Mouse (Mus musculus): ENCODE measurements around the gene Teddm2.
A peak's percentile ranks its signal among the peaks of the same experiment; 100 is the strongest.
"Not testable (repeated sequence)": the region's sequence is repeated elsewhere in the genome, so short reads cannot be mapped to it uniquely, and the experiment has no call there.

The Teddm2 gene

DNA sequence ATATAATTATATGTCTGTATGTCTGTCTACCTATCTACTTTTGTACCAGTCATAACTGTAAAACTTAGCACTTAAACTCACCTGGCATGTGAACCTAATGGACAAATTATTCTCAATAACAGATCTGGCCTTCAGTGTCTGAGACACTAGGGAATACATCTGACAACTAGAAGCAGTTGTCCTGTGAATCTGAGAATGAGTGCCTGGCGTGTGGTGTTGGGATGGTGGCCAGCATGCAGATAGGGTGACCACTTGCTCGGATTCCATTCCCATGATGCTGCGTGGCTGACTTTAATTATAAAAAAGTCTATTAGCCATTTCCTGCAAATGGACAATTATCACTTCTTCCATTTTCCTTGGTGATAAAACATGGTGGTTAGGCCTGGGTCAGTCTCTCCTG lies 5.9 kb upstream of the Teddm2 start:
- DNase-seq (ENCODE audit: inconsistent age in 2 of 2, low spot score in 1 of 2), result peak in 1 of 2 experiments; percentile 3

DNA sequence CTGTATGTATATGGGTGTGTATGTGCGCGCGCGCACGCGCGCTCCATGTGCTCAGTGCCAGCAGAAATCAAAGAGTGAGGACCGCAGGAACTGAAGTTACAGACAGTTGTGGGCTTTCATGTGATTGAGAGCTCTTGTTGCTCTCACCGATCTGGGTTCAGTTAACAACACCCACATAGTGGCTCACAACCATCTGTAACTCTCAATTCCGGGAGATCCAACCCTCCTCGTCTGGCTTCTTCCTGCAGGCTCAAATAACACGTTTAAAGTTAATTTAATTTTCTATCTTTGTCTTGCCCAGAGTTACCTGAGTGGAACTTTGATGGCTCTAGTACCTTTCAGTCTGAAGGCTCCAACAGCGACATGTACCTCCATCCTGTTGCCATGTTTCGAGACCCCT lies 4.2 kb upstream of the Teddm2 start:
- no peak for DNase-seq (ENCODE audit: inconsistent age in 2 of 2, low spot score in 1 of 2)

DNA sequence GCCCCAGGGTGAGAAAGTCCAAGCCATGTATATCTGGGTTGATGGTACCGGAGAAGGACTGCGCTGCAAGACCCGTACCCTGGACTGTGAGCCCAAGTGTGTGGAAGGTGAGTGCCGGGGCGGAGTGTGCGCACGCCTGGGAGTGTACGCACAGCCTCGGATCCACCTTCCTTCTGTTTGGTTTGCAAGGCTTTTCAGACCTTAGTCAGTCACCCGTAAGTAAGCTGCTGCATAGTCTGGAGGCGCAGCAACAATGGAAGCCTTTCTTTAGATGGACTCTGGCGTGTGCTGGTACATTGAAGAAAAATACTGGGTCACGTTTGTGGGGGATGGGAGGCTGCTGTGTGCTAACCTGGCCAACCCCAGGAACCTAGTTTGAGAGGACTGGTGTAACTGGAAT lies 3.0 kb upstream of the Teddm2 start:
- DNase-seq (ENCODE audit: inconsistent age in 2 of 2, low spot score in 1 of 2), result peak in 1 of 2 experiments; percentile 48

- DNase-seq (ENCODE audit: inconsistent age in 2 of 2, low spot score in 1 of 2), result peak; percentile 60 to 81
These were observed 1.1 kb upstream of the Teddm2 start for GRCm38 (mm10) chr1:153900860-153901730.

DNA sequence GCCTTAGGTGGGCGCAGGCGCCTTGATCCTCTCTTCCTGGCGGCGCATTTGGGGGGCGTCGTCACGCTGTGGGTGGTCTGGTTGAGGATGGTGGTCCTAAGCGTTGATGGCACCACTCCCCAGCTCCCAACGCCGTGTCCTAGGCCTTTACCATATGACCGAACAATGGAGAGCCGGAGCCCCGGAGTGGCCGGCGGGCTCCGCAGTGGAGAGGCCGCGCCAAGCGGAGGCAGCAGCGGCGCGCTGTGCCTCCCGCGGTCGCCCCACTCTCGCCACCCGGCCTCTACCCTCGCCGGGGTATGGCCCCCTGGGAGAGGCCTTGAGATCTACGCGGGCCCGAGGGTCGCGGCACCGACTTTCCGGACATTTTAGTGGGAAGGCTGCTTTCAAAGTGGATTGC lies 353 bp upstream of the Teddm2 start:
- DNase-seq (ENCODE audit: inconsistent age in 2 of 2, low spot score in 1 of 2), result no peak

DNA sequence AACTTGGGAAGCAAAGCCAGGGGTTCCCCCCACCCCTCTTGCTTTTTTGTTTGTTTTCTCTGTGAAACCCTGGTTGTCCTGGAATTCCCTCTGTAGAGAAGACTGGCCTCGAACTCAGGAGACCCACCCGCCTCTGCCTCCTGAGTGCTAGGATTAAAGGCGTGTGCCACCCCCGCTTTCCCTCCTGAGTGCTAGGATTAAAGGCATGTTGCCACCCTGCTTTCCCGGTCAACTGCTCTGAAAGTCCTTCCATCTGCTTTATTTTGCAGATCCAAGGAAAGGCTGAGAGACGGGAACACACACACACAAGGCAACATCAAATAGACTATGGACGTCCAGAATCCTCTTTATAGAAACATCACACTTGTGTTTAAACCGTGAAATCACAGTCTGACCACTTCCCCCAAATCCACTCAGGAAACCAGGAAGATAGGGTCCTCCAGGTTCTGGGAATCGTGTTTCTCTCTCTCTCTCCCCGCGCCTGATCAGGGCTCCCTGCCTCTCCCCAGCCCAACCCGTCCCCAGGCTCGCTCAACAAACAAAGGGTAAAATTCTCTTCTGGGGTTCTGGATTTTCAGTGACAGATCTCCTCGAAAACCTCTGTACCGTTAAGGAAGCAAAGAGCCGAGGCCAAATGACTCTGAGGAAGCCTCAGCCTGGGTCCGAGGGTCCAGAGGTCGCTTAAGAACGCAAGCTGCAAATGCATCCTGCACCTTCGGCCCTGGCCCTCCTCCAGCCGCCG lies 868 bp downstream of the Teddm2 start:
- no peak for DNase-seq (ENCODE audit: inconsistent age in 2 of 2, low spot score in 1 of 2)

GRCm38 (mm10) chr1:153897196-153897595 lies 2.8 kb downstream of the Teddm2 start:
- peak in 1 of 2 experiments; percentile 18 for DNase-seq (ENCODE audit: inconsistent age in 2 of 2, low spot score in 1 of 2)

DNA sequence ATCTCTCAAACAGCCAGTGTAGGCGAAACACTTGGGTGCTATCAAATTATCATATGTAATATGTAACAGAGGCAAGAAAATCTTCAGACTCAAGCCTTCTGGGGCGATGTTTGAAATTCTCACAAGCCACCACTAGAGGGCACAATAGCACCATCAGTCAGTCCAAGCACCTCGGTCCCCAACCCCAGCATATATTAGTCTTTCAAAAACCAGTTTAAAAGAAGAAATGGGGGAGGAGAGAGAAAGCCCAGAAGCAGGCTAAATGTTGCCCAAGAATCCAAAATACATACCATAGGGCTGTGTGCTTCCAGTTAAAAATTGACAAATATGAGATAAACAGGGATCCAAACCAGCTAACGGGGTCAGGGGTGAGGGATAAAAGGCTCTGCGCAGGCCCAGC lies 5.0 kb downstream of the Teddm2 start:
- DNase-seq (ENCODE audit: inconsistent age in 2 of 2, low spot score in 1 of 2), result peak; percentile 71 to 93

GRCm38 (mm10) chr1:153894201-153894893 lies 5.7 kb downstream of the Teddm2 start:
- DNase-seq (ENCODE audit: inconsistent age in 2 of 2, low spot score in 1 of 2), result no peak

- peak in 1 of 2 experiments; percentile 32 for DNase-seq (ENCODE audit: inconsistent age in 2 of 2, low spot score in 1 of 2)
These were observed 6.3 kb downstream of the Teddm2 start for GRCm38 (mm10) chr1:153893746-153894145.

- no peak for DNase-seq (ENCODE audit: inconsistent age in 2 of 2, low spot score in 1 of 2)
These were observed 8.6 kb downstream of the Teddm2 start, which contains the start of gene Teddm1a for GRCm38 (mm10) chr1:153891442-153891841. Gene Teddm1a, plus strand, starts transcription at chr1:153891742.

GRCm38 (mm10) chr1:153890121-153890520 lies 9.9 kb downstream of the Teddm2 start:
- DNase-seq (ENCODE audit: inconsistent age in 2 of 2, low spot score in 1 of 2), result no peak

- no peak for DNase-seq (ENCODE audit: inconsistent age in 2 of 2, low spot score in 1 of 2)
These were observed 13.9 kb downstream of the Teddm2 start for GRCm38 (mm10) chr1:153886024-153886633.

DNA sequence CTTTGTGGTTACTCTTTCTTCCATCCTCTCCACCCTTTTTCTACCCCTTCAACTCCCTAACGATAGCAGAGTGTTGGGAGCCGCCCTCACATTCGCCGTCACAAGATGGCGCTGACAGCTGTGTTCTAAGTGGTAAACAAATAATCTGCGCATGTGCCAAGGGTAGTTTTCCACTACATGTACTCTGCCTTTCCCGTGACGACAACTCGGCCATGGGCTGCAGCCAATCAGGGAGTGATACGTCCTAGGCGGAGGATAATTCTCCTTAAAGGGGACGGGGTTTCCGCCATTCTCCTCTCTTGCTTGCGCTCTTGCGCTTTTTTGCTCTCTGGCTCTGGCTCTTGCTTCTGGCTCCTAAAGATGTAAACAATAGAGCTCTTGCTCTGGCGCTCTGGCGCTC lies 19.6 kb downstream of the Teddm2 start:
- DNase-seq (ENCODE audit: inconsistent age in 2 of 2, low spot score in 1 of 2), result not testable (repeated sequence)

GRCm38 (mm10) chr1:153874045-153874444 lies 26.0 kb downstream of the Teddm2 start, which contains the start of gene Teddm1b:
Gene Teddm1b, plus strand, starts transcription at chr1:153874345.
- DNase-seq (ENCODE audit: inconsistent age in 2 of 2, low spot score in 1 of 2), result no peak

DNA sequence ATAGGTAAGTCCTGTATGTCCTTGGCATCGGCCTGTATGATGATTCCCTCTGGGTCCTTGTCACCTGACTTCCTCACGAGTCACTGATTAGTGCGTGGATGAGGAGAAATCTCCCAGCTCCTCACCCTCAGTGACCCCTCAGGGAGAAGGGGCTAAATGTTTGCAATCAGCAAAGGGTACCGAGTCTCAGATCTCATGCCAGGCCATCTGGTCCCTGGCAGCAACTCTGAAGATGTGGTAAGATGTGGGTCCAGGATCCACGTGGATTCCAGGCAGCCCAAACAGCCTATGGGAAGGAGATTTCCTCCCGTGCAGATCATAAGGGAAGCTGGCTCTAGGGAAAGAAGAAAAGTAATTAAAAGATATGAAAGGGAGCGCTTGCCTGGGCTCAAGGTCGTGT lies 44.1 kb downstream of the Teddm2 start:
- DNase-seq (ENCODE audit: inconsistent age in 2 of 2, low spot score in 1 of 2), result peak in 1 of 2 experiments; percentile 27

DNA sequence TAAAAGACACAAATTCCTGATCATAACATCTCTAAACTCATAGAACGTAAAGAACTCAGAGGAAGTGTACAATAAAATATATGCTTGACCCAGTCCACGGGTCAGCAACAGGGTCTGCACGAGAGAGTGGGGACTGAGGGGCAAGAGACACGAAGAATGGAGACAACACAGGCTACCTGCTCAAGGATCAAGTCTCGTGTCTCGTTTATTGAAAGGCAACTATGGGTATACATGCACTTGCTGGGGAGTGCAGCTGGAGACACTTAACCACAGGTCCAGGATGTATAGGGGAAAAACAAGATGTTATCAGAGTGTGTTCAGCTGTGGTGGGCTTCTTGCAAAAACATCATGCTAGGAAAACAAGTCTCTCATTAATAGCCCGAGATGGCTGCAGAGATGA lies 47.3 kb downstream of the Teddm2 start:
- not testable (repeated sequence) for DNase-seq (ENCODE audit: inconsistent age in 2 of 2, low spot score in 1 of 2)

- DNase-seq (ENCODE audit: inconsistent age in 2 of 2, low spot score in 1 of 2), result peak in 1 of 2 experiments; percentile 56
These were observed 53.2 kb downstream of the Teddm2 start for GRCm38 (mm10) chr1:153846867-153847266.

GRCm38 (mm10) chr1:153846420-153846819 lies 53.6 kb downstream of the Teddm2 start:
- no peak for DNase-seq (ENCODE audit: inconsistent age in 2 of 2, low spot score in 1 of 2)

- no peak for DNase-seq (ENCODE audit: inconsistent age in 2 of 2, low spot score in 1 of 2)
These were observed 56.0 kb downstream of the Teddm2 start, which contains the start of gene Rgsl1 for GRCm38 (mm10) chr1:153844042-153844441. Gene Rgsl1, minus strand, starts transcription at chr1:153844142.
